Mouse (Mus musculus): ENCODE results near the gene Fzd7. TPM values are rescaled to one million over a fixed set of nuclear protein-coding genes. Genes with fewer than 3 reads are reported as not detected.

The Fzd7 gene
- polyA plus RNA-seq, 1 experiment, result 16.4 TPM

GRCm38 (mm10) chr1:59465640-59466008, 16.6 kb upstream of the Fzd7 start:
- H3K4me3 ChIP-seq, result no peak overlapping the region
- H3ac ChIP-seq (ENCODE audit: control insufficient read depth, insufficient read length), result no peak overlapping the region
- TF ChIP-seq E2F4 (IDR thresholded peaks at IDR 0.05; ENCODE audit: insufficient read depth) (no peak), POLR2AphosphoS2 (IDR thresholded peaks at IDR 0.05; ENCODE audit: insufficient read length, low read depth) (no peak), MYOG (IDR thresholded peaks at IDR 0.05; ENCODE audit: control insufficient read depth in 1 of 3, insufficient read depth in 1 of 3, insufficient read length in 2 of 3, low read depth in 2 of 3) (no peak), TCF3 (IDR thresholded peaks at IDR 0.05; ENCODE audit: insufficient read length, low read depth) (no peak), TCF12 (IDR thresholded peaks at IDR 0.05; ENCODE audit: insufficient read depth, poor library complexity, severe bottlenecking) (no peak), POLR2A (IDR thresholded peaks at IDR 0.05; ENCODE audit: insufficient read length, low read depth) (no peak), MAX (IDR thresholded peaks at IDR 0.05; ENCODE audit: low read depth) (no peak), USF1 (IDR thresholded peaks at IDR 0.05; ENCODE audit: low read depth) (no peak), MYOD1 (IDR thresholded peaks at IDR 0.05; ENCODE audit: control insufficient read depth in 1 of 3, insufficient read length in 2 of 3, low read depth in 2 of 3) (no peak), REST (IDR thresholded peaks at IDR 0.05; ENCODE audit: insufficient read depth, insufficient read length) (no peak), CEBPB (IDR thresholded peaks at IDR 0.05; ENCODE audit: insufficient read depth, poor library complexity, severe bottlenecking) (no peak), SRF (IDR thresholded peaks at IDR 0.05; ENCODE audit: control insufficient read depth, insufficient read length, low read depth) (no peak)
- H3K27me3 ChIP-seq (ENCODE audit: control insufficient read depth, insufficient read depth, insufficient read length), result no peaks in the 10 kb centered on the region
- H3K79me2 ChIP-seq (ENCODE audit: control insufficient read depth, insufficient read depth), result no peaks in the 10 kb centered on the region
- H3K4me2 ChIP-seq (ENCODE audit: low read depth), result peak overlapping the region; percentile 62
- no peaks in the 10 kb centered on the region for H3K36me3 ChIP-seq (ENCODE audit: control insufficient read depth, insufficient read depth)

GRCm38 (mm10) chr1:59469170-59469569, 13.1 kb upstream of the Fzd7 start:
- Histone ChIP-seq H3K79me2 (ENCODE audit: control insufficient read depth, insufficient read depth) (no peaks in the 10 kb centered on the region), H3K36me3 (ENCODE audit: control insufficient read depth, insufficient read depth) (no peaks in the 10 kb centered on the region), H3K4me2 (ENCODE audit: low read depth) (no peak overlapping the region), H3ac (ENCODE audit: control insufficient read depth, insufficient read length) (no peak overlapping the region), H3K4me3 (no peak overlapping the region), H3K27me3 (ENCODE audit: control insufficient read depth, insufficient read depth, insufficient read length) (no peaks in the 10 kb centered on the region)
- TF ChIP-seq TCF12 (IDR thresholded peaks at IDR 0.05; ENCODE audit: insufficient read depth, poor library complexity, severe bottlenecking), result no peak
- TF ChIP-seq MYOD1 (IDR thresholded peaks at IDR 0.05; ENCODE audit: control insufficient read depth in 1 of 3, insufficient read length in 2 of 3, low read depth in 2 of 3), result no peak
- TF ChIP-seq E2F4 (IDR thresholded peaks at IDR 0.05; ENCODE audit: insufficient read depth), result no peak
- TF ChIP-seq TCF3 (IDR thresholded peaks at IDR 0.05; ENCODE audit: insufficient read length, low read depth), result no peak
- no peak for TF ChIP-seq MAX (IDR thresholded peaks at IDR 0.05; ENCODE audit: low read depth)
- no peak for TF ChIP-seq POLR2A (IDR thresholded peaks at IDR 0.05; ENCODE audit: insufficient read length, low read depth)
- no peak for TF ChIP-seq USF1 (IDR thresholded peaks at IDR 0.05; ENCODE audit: low read depth)
- no peak for TF ChIP-seq MYOG (IDR thresholded peaks at IDR 0.05; ENCODE audit: control insufficient read depth in 1 of 3, insufficient read depth in 1 of 3, insufficient read length in 2 of 3, low read depth in 2 of 3)
- no peak for TF ChIP-seq CEBPB (IDR thresholded peaks at IDR 0.05; ENCODE audit: insufficient read depth, poor library complexity, severe bottlenecking)
- no peak for TF ChIP-seq SRF (IDR thresholded peaks at IDR 0.05; ENCODE audit: control insufficient read depth, insufficient read length, low read depth)
- TF ChIP-seq REST (IDR thresholded peaks at IDR 0.05; ENCODE audit: insufficient read depth, insufficient read length), result no peak
- TF ChIP-seq POLR2AphosphoS2 (IDR thresholded peaks at IDR 0.05; ENCODE audit: insufficient read length, low read depth), result no peak

GRCm38 (mm10) chr1:59470766-59471165, 11.5 kb upstream of the Fzd7 start:
- Histone ChIP-seq H3K36me3 (ENCODE audit: control insufficient read depth, insufficient read depth) (no peaks in the 10 kb centered on the region), H3K4me2 (ENCODE audit: low read depth) (no peak overlapping the region), H3ac (ENCODE audit: control insufficient read depth, insufficient read length) (no peak overlapping the region), H3K4me3 (no peak overlapping the region), H3K79me2 (ENCODE audit: control insufficient read depth, insufficient read depth) (no peaks in the 10 kb centered on the region), H3K27me3 (ENCODE audit: control insufficient read depth, insufficient read depth, insufficient read length) (no peaks in the 10 kb centered on the region)
- TF ChIP-seq USF1 (IDR thresholded peaks at IDR 0.05; ENCODE audit: low read depth) (no peak), TCF12 (IDR thresholded peaks at IDR 0.05; ENCODE audit: insufficient read depth, poor library complexity, severe bottlenecking) (no peak), SRF (IDR thresholded peaks at IDR 0.05; ENCODE audit: control insufficient read depth, insufficient read length, low read depth) (no peak), MYOD1 (IDR thresholded peaks at IDR 0.05; ENCODE audit: control insufficient read depth in 1 of 3, insufficient read length in 2 of 3, low read depth in 2 of 3) (no peak), MYOG (IDR thresholded peaks at IDR 0.05; ENCODE audit: control insufficient read depth in 1 of 3, insufficient read depth in 1 of 3, insufficient read length in 2 of 3, low read depth in 2 of 3) (no peak), TCF3 (IDR thresholded peaks at IDR 0.05; ENCODE audit: insufficient read length, low read depth) (no peak), E2F4 (IDR thresholded peaks at IDR 0.05; ENCODE audit: insufficient read depth) (no peak), MAX (IDR thresholded peaks at IDR 0.05; ENCODE audit: low read depth) (no peak), POLR2AphosphoS2 (IDR thresholded peaks at IDR 0.05; ENCODE audit: insufficient read length, low read depth) (no peak), POLR2A (IDR thresholded peaks at IDR 0.05; ENCODE audit: insufficient read length, low read depth) (no peak), CEBPB (IDR thresholded peaks at IDR 0.05; ENCODE audit: insufficient read depth, poor library complexity, severe bottlenecking) (no peak), REST (IDR thresholded peaks at IDR 0.05; ENCODE audit: insufficient read depth, insufficient read length) (no peak)

GRCm38 (mm10) chr1:59472368-59473180, 9.7 kb upstream of the Fzd7 start:
- Histone ChIP-seq H3K4me3 (no peak overlapping the region), H3K27me3 (ENCODE audit: control insufficient read depth, insufficient read depth, insufficient read length) (no peaks in the 10 kb centered on the region), H3K4me2 (ENCODE audit: low read depth) (no peak overlapping the region), H3K36me3 (ENCODE audit: control insufficient read depth, insufficient read depth) (no peaks in the 10 kb centered on the region), H3ac (ENCODE audit: control insufficient read depth, insufficient read length) (no peak overlapping the region), H3K79me2 (ENCODE audit: control insufficient read depth, insufficient read depth) (no peaks in the 10 kb centered on the region)
- TF ChIP-seq CEBPB (IDR thresholded peaks at IDR 0.05; ENCODE audit: insufficient read depth, poor library complexity, severe bottlenecking), result no peak
